Mouse (Mus musculus) limb, embryonic 13.5 days (tissue): Measurements from ENCODE around the gene Lgals4. TPM values are rescaled to one million over a fixed set of nuclear protein-coding genes. Genes with fewer than 3 reads are reported as not detected.
"Not testable (repeated sequence)": the region's sequence is repeated elsewhere in the genome, so short reads cannot be mapped to it uniquely, and the experiment has no call there.

Experiments used
- ATAC-seq: fragments of 200-750 bp; cut with Nextera tagmentation; 2 replicates; pipeline ENCODE4 v1.8.0; 2017; ENCODE audit warnings: low read depth, moderate number of reproducible peaks, moderate TSS enrichment; ENCODE audit not compliant: low FRiP score
- H3K27ac ChIP-seq: fragments of 300-500 bp; sonication (generic); 2 replicates; pipeline ENCODE4 v1.5.1; 2015; ENCODE audit warnings: inconsistent platforms, mild to moderate bottlenecking, moderate library complexity
- H3K27me3 ChIP-seq: fragments of 300-500 bp; sonication (generic); 2 replicates; pipeline ENCODE4 v1.6.1; 2015; ENCODE audit warnings: mild to moderate bottlenecking, inconsistent platforms
- H3K36me3 ChIP-seq: fragments of 300-500 bp; sonication (generic); 2 replicates; pipeline ENCODE4 v1.6.1; 2015; ENCODE audit warnings: inconsistent platforms, mild to moderate bottlenecking, moderate library complexity
- H3K4me1 ChIP-seq: fragments of 300-500 bp; sonication (generic); 2 replicates; pipeline ENCODE4 v1.6.1; 2015; ENCODE audit warnings: inconsistent platforms
- H3K4me2 ChIP-seq: fragments of 300-500 bp; sonication (generic); replicated peaks from 2 replicates; pipeline ENCODE4 v1.6.1; 2015; ENCODE audit warnings: inconsistent platforms, mild to moderate bottlenecking, moderate library complexity
- H3K4me3 ChIP-seq: fragments of 300-500 bp; sonication (generic); 2 replicates; pipeline ENCODE4 v1.5.1; 2015; ENCODE audit warnings: moderate library complexity, mild to moderate bottlenecking, inconsistent platforms
- H3K9ac ChIP-seq: fragments of 300-500 bp; sonication (generic); 2 replicates; pipeline ENCODE4 v1.6.1; 2015; ENCODE audit warnings: mild to moderate bottlenecking, inconsistent platforms
- H3K9me3 ChIP-seq: fragments of 300-500 bp; sonication (generic); 2 replicates; pipeline ENCODE4 v1.6.1; 2016; ENCODE audit warnings: inconsistent platforms
- WGBS: fragments of 180-500 bp; shearing (Covaris S2); methylation state at CpG from one replicate; pipeline ENCODE4 v1.1.7; 2015; 5-methylcytosine and 5-hydroxymethylcytosine counted together
- polyA plus RNA-seq: library from polyadenylated mRNA; unstranded; fragments of >200 nt; fragmentation: Nextera tagmentation; extraction: Ambion mirVana; gene quantifications from 2 replicates; pipeline ENCODE4 v1.2.1, GENCODE M21; 2015

The Lgals4 gene
- polyA plus RNA-seq, 1 experiment from 2014 or later = 9.6 TPM

GRCm38 (mm10) chr7:28877155-28877554 lies 43.5 kb downstream of the Lgals4 start:
- Histone ChIP-seq H3K36me3 (no peaks in the 10 kb centered on the region), H3K4me3 (no peak overlapping the region), H3K9me3 (no peaks in the 10 kb centered on the region), H3K27me3 (no peaks in the 10 kb centered on the region), H3K4me2 (no peak overlapping the region), H3K27ac (no peak overlapping the region), H3K9ac (no peak overlapping the region), H3K4me1 (peaks cover 12% of the 10 kb centered on the region; the same call in 1 of the 2 replicates)
- ATAC-seq = no peak
- 88% methylated on average over 7 of the region's 7 CpGs for WGBS

GRCm38 (mm10) chr7:28877856-28878255 lies 44.2 kb downstream of the Lgals4 start:
- no peak overlapping the region for H3K4me2 ChIP-seq
- H3K4me3 ChIP-seq = no peak overlapping the region
- no peaks in the 10 kb centered on the region for H3K9me3 ChIP-seq
- H3K36me3 ChIP-seq = no peaks in the 10 kb centered on the region
- no peak overlapping the region for H3K9ac ChIP-seq
- no peak overlapping the region for H3K27ac ChIP-seq
- H3K27me3 ChIP-seq = no peaks in the 10 kb centered on the region
- 67% methylated on average over 4 of the region's 4 CpGs for WGBS
- no peak for ATAC-seq
- H3K4me1 ChIP-seq = peaks cover 12% of the 10 kb centered on the region; the same call in 1 of the 2 replicates

GRCm38 (mm10) chr7:28879606-28880005 lies 46.0 kb downstream of the Lgals4 start:
- ATAC-seq = no peak; the same call in 1 of the 2 replicates
- Histone ChIP-seq H3K4me2 (no peak overlapping the region), H3K36me3 (no peaks in the 10 kb centered on the region), H3K27ac (no peak overlapping the region), H3K9ac (no peak overlapping the region), H3K9me3 (no peaks in the 10 kb centered on the region), H3K27me3 (no peaks in the 10 kb centered on the region), H3K4me1 (peaks cover 6% of the 10 kb centered on the region; the same call in 1 of the 2 replicates), H3K4me3 (no peak overlapping the region)
- 70% methylated on average over 7 of the region's 7 CpGs for WGBS

- H3K27ac ChIP-seq = no peak overlapping the region
- 75% methylated on average over 10 of the region's 10 CpGs for WGBS
- H3K4me1 ChIP-seq = peaks cover 6% of the 10 kb centered on the region; the same call in 1 of the 2 replicates
- H3K4me2 ChIP-seq = no peak overlapping the region
- no peaks in the 10 kb centered on the region for H3K27me3 ChIP-seq
- no peak overlapping the region for H3K4me3 ChIP-seq
- H3K9me3 ChIP-seq = no peaks in the 10 kb centered on the region
- ATAC-seq = no peak
- no peak overlapping the region for H3K9ac ChIP-seq
- H3K36me3 ChIP-seq = no peaks in the 10 kb centered on the region
Observed at GRCm38 (mm10) chr7:28880554-28880953, 46.9 kb downstream of the Lgals4 start.

- H3K4me1 ChIP-seq = peaks cover 6% of the 10 kb centered on the region; the same call in 1 of the 2 replicates
- no peak within 1 kb of the TSS for H3K27ac ChIP-seq
- H3K4me2 ChIP-seq = no peak within 1 kb of the TSS
- H3K9ac ChIP-seq = no peak within 1 kb of the TSS
- H3K4me3 ChIP-seq = no peak within 1 kb of the TSS
- H3K9me3 ChIP-seq = no peaks in the 10 kb centered on the region
- ATAC-seq = no peak
- WGBS = 33% methylated on average over 13 of the region's 13 CpGs
- 0 out of 2 replicates have a peak, but pooled peaks cover 5% of the 10 kb centered on the region for H3K27me3 ChIP-seq
- no peaks in the 10 kb centered on the region for H3K36me3 ChIP-seq
Observed at GRCm38 (mm10) chr7:28881199-28881598, 47.5 kb downstream of the Lgals4 start, which contains the start of gene Capn12. Gene Capn12, plus strand, starts transcription at chr7:28881422.

- Histone ChIP-seq H3K9me3 (no peaks in the 10 kb centered on the region), H3K36me3 (no peaks in the 10 kb centered on the region), H3K9ac (no peak overlapping the region), H3K27me3 (peaks cover 23% of the 10 kb centered on the region), H3K27ac (no peak overlapping the region), H3K4me1 (peaks cover 6% of the 10 kb centered on the region; the same call in 1 of the 2 replicates), H3K4me2 (no peak overlapping the region), H3K4me3 (no peak overlapping the region)
- WGBS = 79% methylated on average over 11 of the region's 11 CpGs
- no peak for ATAC-seq
Observed at GRCm38 (mm10) chr7:28883039-28883438, 49.4 kb downstream of the Lgals4 start.

GRCm38 (mm10) chr7:28883704-28884103 lies 50.0 kb downstream of the Lgals4 start:
- WGBS = 86% methylated on average over 4 of the region's 4 CpGs
- H3K27ac ChIP-seq = not testable (repeated sequence)

GRCm38 (mm10) chr7:28886486-28886885 lies 52.8 kb downstream of the Lgals4 start:
- Histone ChIP-seq H3K27ac (no peak overlapping the region), H3K4me2 (no peak overlapping the region), H3K27me3 (peaks cover 57% of the 10 kb centered on the region), H3K4me3 (no peak overlapping the region), H3K9me3 (no peaks in the 10 kb centered on the region), H3K36me3 (peaks cover 11% of the 10 kb centered on the region), H3K9ac (no peak overlapping the region), H3K4me1 (peaks cover 18% of the 10 kb centered on the region)
- 22% methylated on average over 14 of the region's 14 CpGs for WGBS
- ATAC-seq = no peak

More at GRCm38 (mm10) chr7:28883704-28884103, 50.0 kb downstream of the Lgals4 start:
- Histone ChIP-seq H3K27me3 (peaks cover 30% of the 10 kb centered on the region), H3K4me1 (peaks cover 11% of the 10 kb centered on the region)
- H3K9me3 ChIP-seq, ATAC-seq, H3K4me3 ChIP-seq, H3K36me3 ChIP-seq, H3K9ac ChIP-seq, H3K4me2 ChIP-seq: not testable (repeated sequence)

- no peak for ATAC-seq
- H3K4me2 ChIP-seq = peak overlapping the region; percentile 65
- peaks cover 31% of the 10 kb centered on the region for H3K36me3 ChIP-seq
- WGBS = 2% methylated on average over 27 of the region's 27 CpGs
- no peaks in the 10 kb centered on the region for H3K9me3 ChIP-seq
- H3K27me3 ChIP-seq = peaks cover 61% of the 10 kb centered on the region
- peak overlapping the region; percentile 53 for H3K9ac ChIP-seq
- peaks cover 17% of the 10 kb centered on the region for H3K4me1 ChIP-seq
- H3K4me3 ChIP-seq = peak overlapping the region; percentile 42
- H3K27ac ChIP-seq = no peak overlapping the region; the same call in 1 of the 2 replicates
Observed at GRCm38 (mm10) chr7:28888701-28889161, 55.1 kb downstream of the Lgals4 start.

Other genes starting within 250 kb of the Lgals4 start
- 26.7 and 31.7 TPM in 2 replicates for gene Samd4b, start 235.7 kb upstream of the Lgals4 start, polyA plus RNA-seq
- gene Pak4, start 235.7 kb upstream of the Lgals4 start, polyA plus RNA-seq = 33.2 and 33.4 TPM in 2 replicates
- gene Acp7, start 202.5 kb upstream of the Lgals4 start, polyA plus RNA-seq = not detected in 2 replicates
- gene Fbxo27, start 141.0 kb upstream of the Lgals4 start, polyA plus RNA-seq = 7.0 and 7.6 TPM in 2 replicates
- gene Fbxo17, start 117.0 kb upstream of the Lgals4 start, polyA plus RNA-seq = 31.8 and 33.9 TPM in 2 replicates
- 113 and 114 TPM in 2 replicates for gene Mrps12, start 92.0 kb upstream of the Lgals4 start, polyA plus RNA-seq
- gene Sars2, start 91.9 kb upstream of the Lgals4 start, polyA plus RNA-seq = 26.7 and 30.4 TPM in 2 replicates
- not detected in 2 replicates for gene Ccer2, start 77.7 kb upstream of the Lgals4 start, polyA plus RNA-seq
- gene Sirt2, start 67.1 kb upstream of the Lgals4 start, polyA plus RNA-seq = 85.8 and 87.8 TPM in 2 replicates
- 41.7 and 46.0 TPM in 2 replicates for gene Nfkbib, start 66.3 kb upstream of the Lgals4 start, polyA plus RNA-seq
- gene Rinl, start 44.9 kb upstream of the Lgals4 start, polyA plus RNA-seq = 3.1 and 3.6 TPM in 2 replicates
- 284 and 285 TPM in 2 replicates for gene Hnrnpl, start 25.3 kb upstream of the Lgals4 start, polyA plus RNA-seq
- 155 TPM in 2 replicates for gene Ech1, start 8.6 kb upstream of the Lgals4 start, polyA plus RNA-seq
- gene Lgals7, start 30.0 kb downstream of the Lgals4 start, polyA plus RNA-seq = 7.6 and 10.3 TPM in 2 replicates
- 0.94 and 0.97 TPM in 2 replicates for gene Capn12, start 47.6 kb downstream of the Lgals4 start, polyA plus RNA-seq
- gene Actn4, start 128.5 kb downstream of the Lgals4 start, polyA plus RNA-seq = 270 and 300 TPM in 2 replicates
- 422 and 454 TPM in 2 replicates for gene Eif3k, start 148.0 kb downstream of the Lgals4 start, polyA plus RNA-seq
- gene Map4k1, start 148.2 kb downstream of the Lgals4 start, polyA plus RNA-seq = 9.5 and 10.0 TPM in 2 replicates